Mouse (Mus musculus): Measurements from ENCODE around the gene Strada. TPM values are rescaled to one million over a fixed set of nuclear protein-coding genes. Genes with fewer than 3 reads are reported as not detected.

The Strada gene
- 42.4 and 43.4 TPM in 2 replicates for polyA plus RNA-seq (2012)

DNA sequence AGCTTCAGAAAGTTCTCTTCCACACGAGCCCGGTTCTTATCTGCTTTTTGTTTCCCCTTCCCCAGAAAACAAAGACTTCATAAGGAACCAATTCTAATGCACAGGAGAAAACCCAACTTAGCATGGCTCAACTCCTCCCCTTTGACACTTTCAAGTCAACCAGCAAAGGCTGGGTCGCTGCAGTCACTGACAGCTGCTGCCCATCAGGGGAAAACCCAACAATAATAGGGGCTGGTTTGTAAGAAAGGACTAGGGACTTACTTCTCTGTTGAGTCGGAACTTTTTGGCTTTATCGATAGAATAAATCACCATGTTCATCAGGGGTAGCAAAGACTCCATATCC, at the start of gene Strada:
TSS of gene Strada (minus strand) at position 46 of the 343 bp plus-strand sequence.

GRCm38 (mm10) chr11:106216730-106217490, 14.9 kb upstream of the Strada start, which contains the start of gene Ddx42:
Gene Ddx42, plus strand, starts transcription at chr11:106216926.

DNA sequence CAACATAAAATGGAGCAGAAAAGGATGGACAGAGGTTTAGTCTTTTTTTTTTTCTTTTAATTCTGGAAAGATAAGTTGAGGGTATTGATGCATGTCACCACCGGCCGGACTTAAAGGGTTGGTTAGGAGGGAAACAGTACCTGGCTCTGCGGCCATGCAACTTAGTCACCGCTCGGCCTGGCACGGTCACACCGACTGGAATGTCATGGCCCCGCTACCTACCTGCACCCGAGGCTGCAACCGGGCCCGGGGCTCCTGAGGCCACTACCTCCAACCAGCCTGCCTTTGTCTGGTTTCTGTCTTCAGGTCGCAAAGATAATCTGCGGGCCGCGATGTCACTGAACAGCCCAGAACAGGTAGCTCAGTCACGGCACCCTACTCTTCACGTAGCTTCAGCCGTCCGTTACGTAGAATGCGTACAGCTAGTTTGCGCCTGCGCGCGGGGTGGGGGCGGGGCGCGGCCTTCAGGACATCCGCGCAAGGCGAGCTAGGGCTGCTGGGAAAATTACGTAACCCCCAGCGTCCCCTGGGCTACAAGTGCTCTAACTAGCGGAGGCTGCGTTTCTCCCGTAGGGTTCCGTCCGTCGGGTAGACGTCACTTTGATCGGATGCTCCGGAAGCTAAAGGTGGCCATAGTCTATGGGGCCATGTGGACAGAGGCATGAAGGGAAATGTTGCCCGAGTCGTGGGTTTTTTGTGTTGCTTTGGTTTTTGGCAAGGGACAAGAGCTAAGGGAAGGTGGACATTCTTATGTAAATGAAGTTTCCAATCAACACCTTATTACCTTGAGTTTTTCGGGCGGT, 14.2 kb upstream of the Strada start, which contains the start of gene Ccdc47:
TSS of gene Ccdc47 (minus strand) at position 418 of the 803 bp plus-strand sequence.

DNA sequence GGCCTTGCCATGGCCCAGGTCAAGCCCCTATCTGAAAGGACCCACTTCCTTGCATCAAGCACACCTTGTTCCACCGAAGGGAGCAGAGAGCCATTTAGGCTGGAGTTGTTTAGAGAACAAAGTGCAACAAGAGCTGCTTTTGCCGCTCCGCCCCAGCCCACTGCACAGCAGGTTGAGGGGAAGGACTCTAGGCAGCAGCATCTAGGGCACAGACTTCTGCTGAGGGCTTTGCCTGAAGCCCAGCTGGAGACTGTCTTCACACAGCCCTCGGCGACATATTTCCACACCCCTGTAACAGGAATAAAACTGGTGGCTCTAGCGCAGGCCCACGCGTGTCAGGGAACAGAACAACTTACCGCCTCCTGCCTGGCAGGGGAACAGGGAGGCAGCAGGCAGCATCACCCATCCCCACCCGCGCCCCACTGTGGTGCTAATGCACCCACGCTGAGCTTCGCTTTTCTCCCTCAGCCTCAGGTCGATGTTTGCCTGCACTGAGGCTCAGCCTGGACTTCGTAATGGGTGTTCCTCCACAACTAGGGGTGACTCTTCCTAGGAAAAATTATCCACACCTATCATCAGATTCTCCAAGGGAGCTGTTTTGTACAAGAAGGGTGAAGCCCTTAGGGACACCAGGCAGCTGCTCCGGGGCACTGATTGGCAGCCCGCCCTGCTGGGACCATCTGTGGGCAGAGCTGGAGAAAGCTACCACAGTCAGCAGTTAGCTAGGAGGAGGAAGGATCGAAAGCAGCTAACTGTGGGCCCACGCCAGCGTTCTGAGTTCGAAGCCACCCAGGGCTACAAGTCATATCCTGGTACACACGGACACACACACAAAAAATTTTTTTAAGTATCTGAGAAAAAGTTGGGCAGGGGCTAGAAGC, 40.9 kb downstream of the Strada start, which contains the start of the genes Gm10840 and Limd2:
TSS of gene Gm10840 (plus strand) at position 10 of the 881 bp plus-strand sequence.
TSS of gene Limd2 (minus strand) at position 20 of the 881 bp plus-strand sequence.

Other genes with a start within 250 kb of the Strada start
- gene Cyb561, start 248.8 kb downstream of the Strada start, polyA plus RNA-seq (2012) = 0.39 and 0.61 TPM in 2 replicates
- 0.17 and 0.53 TPM in 2 replicates for gene Ace, start 234.2 kb downstream of the Strada start, polyA plus RNA-seq (2012)
- not detected in 2 replicates for gene Ace3, start 207.5 kb downstream of the Strada start, polyA plus RNA-seq (2012)
- gene Kcnh6, start 194.0 kb downstream of the Strada start, polyA plus RNA-seq (2012) = 0.03 TPM in 1 of 2 replicates, not detected in the other
- gene Dcaf7, start 165.3 kb downstream of the Strada start, polyA plus RNA-seq (2012) = 14.7 and 14.9 TPM in 2 replicates
- gene Taco1, start 136.1 kb downstream of the Strada start, polyA plus RNA-seq (2012) = 6.6 and 7.2 TPM in 2 replicates
- gene Map3k3, start 117.6 kb downstream of the Strada start, polyA plus RNA-seq (2012) = 9.2 and 9.4 TPM in 2 replicates
- 0.62 TPM in 1 of 2 replicates, not detected in the other for gene Gm10840, start 41.3 kb downstream of the Strada start, polyA plus RNA-seq (2012)
- 189 and 236 TPM in 2 replicates for gene Limd2, start 41.3 kb downstream of the Strada start, polyA plus RNA-seq (2012)
- 3.2 and 4.1 TPM in 2 replicates for gene Ccdc47, start 14.2 kb upstream of the Strada start, polyA plus RNA-seq (2012)
- gene Ddx42, start 14.8 kb upstream of the Strada start, polyA plus RNA-seq (2012) = 27.1 and 41.4 TPM in 2 replicates
- gene Ftsj3, start 53.9 kb upstream of the Strada start, polyA plus RNA-seq (2012) = 12.7 and 18.5 TPM in 2 replicates
- 51.2 and 64.3 TPM in 2 replicates for gene Psmc5, start 54.0 kb upstream of the Strada start, polyA plus RNA-seq (2012)
- 138 and 142 TPM in 2 replicates for gene Smarcd2, start 70.8 kb upstream of the Strada start, polyA plus RNA-seq (2012)
- gene Tcam1, start 74.5 kb upstream of the Strada start, polyA plus RNA-seq (2012) = 0.21 and 0.33 TPM in 2 replicates
- gene Gh, start 99.7 kb upstream of the Strada start, polyA plus RNA-seq (2012) = not detected in 2 replicates
- gene Cd79b, start 112.6 kb upstream of the Strada start, polyA plus RNA-seq (2012) = 6.0 and 10.1 TPM in 2 replicates
- gene Scn4a, start 151.1 kb upstream of the Strada start, polyA plus RNA-seq (2012) = 0.07 and 0.17 TPM in 2 replicates
- gene Prr29, start 163.3 kb upstream of the Strada start, polyA plus RNA-seq (2012) = 0.10 and 0.23 TPM in 2 replicates
- 42.6 and 44.4 TPM in 2 replicates for gene Icam2, start 185.9 kb upstream of the Strada start, polyA plus RNA-seq (2012)